Mouse (Mus musculus): Measurements from ENCODE around the gene Lrrc58.

GRCm38 (mm10) chr16:37842439-37842838, 25.8 kb upstream of the Lrrc58 start:
- no peak for TF ChIP-seq CTCF (IDR thresholded peaks at IDR 0.05; ENCODE audit: control insufficient read depth, insufficient read depth, insufficient read length)
- TF ChIP-seq USF1 (IDR thresholded peaks at IDR 0.05; ENCODE audit: low read depth) = no peak
- TF ChIP-seq MAX (IDR thresholded peaks at IDR 0.05) = no peak
- no peak for TF ChIP-seq MYOG (IDR thresholded peaks at IDR 0.05; ENCODE audit: control insufficient read depth, extremely low read depth, insufficient read length)
- TF ChIP-seq CEBPB (IDR thresholded peaks at IDR 0.05; ENCODE audit: low read depth) = no peak
- no peak for TF ChIP-seq MYOD1 (IDR thresholded peaks at IDR 0.05; ENCODE audit: control insufficient read depth, insufficient read length, low read depth)
- TF ChIP-seq FOSL1 (IDR thresholded peaks at IDR 0.05; ENCODE audit: insufficient read depth, low read length, poor library complexity, severe bottlenecking) = no peak

All from C2C12 (cell line).